Mouse (Mus musculus) cerebellum, adult 9-11 months (tissue): ENCODE results near the gene Olfr646.

Source experiments
- DNase-seq: peaks from one replicate; pipeline ENCODE4 v3.0.0; 2022

Olfr646 gene

GRCm38 (mm10) chr7:104104757-104104972 is at the start of gene Olfr646:
TSS of gene Olfr646 (plus strand) at chr7:104104873.
- no peak for DNase-seq

GRCm38 (mm10) chr7:104059215-104059614 is 45.5 kb upstream of the Olfr646 start:
- DNase-seq = no peak

- DNase-seq = no peak
These were observed 43.3 kb upstream of the Olfr646 start, which contains the start of gene 4930516K23Rik for GRCm38 (mm10) chr7:104061345-104061744. TSS of gene 4930516K23Rik (minus strand) at chr7:104061445.

GRCm38 (mm10) chr7:104071769-104072168 is 32.9 kb upstream of the Olfr646 start, which contains the start of gene Olfr644:
TSS of gene Olfr644 (minus strand) at chr7:104071869.
- DNase-seq = no peak

- DNase-seq = no peak
These were observed 19.3 kb upstream of the Olfr646 start, which contains the start of gene Olfr645 for GRCm38 (mm10) chr7:104085365-104085764. TSS of gene Olfr645 (minus strand) at chr7:104085465.

- no peak for DNase-seq
These were observed 538 bp upstream of the Olfr646 start for GRCm38 (mm10) chr7:104103913-104104756.

GRCm38 (mm10) chr7:104129726-104130125 is 25.1 kb downstream of the Olfr646 start, which contains the start of gene Ubqln5:
TSS of gene Ubqln5 (minus strand) at chr7:104129826.
- DNase-seq = no peak

- DNase-seq = no peak
These were observed 32.6 kb downstream of the Olfr646 start, which contains the start of gene Olfr643 for GRCm38 (mm10) chr7:104137305-104137704. TSS of gene Olfr643 (minus strand) at chr7:104137405.

GRCm38 (mm10) chr7:104143179-104143578 is 38.5 kb downstream of the Olfr646 start, which contains the start of gene Ubqln3:
TSS of gene Ubqln3 (minus strand) at chr7:104143279.
- DNase-seq = no peak

- DNase-seq = no peak
These were observed 45.8 kb downstream of the Olfr646 start, which contains the start of gene Ubqlnl for GRCm38 (mm10) chr7:104150456-104150855. TSS of gene Ubqlnl (minus strand) at chr7:104150556.
